Mouse (Mus musculus) E14TG2a.4 (cell line): ENCODE data around the gene Ap1ar.

Experiments used
- CTCF ChIP-seq: conservative IDR thresholded peaks from 2 replicates; pipeline ENCODE4 v1.5.1; 2014; ENCODE audit warnings: low read length
- NANOG ChIP-seq: IDR thresholded peaks from 2 replicates; pipeline ENCODE4 v1.6.1; 2014; ENCODE audit warnings: borderline replicate concordance, low read length, mixed read lengths
- POU5F1 ChIP-seq: IDR thresholded peaks from 2 replicates; pipeline ENCODE4 v1.6.1; 2014; ENCODE audit warnings: low read length, borderline replicate concordance

DNA sequence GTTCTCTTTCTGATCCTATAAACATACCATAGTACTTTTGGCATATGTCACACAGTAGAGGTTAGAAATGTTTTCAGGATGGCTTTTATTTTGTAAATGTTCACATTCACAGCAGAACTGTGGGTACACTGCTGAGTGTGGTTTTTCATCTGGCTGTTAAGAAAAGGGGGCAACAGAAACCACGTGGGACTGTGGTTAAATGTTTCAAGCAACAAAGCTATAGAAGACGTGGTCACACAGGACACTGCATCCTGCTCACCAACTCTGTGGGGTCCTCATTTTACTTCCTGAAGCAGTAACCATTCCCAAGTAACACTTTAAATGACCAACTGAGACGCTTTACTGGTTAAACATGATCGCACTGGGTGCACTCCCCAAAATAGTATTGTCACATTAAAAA, 25.2 kb upstream of the Ap1ar start:
- TF ChIP-seq CTCF (no peak), POU5F1 (no peak), NANOG (no peak)
